Mouse (Mus musculus) retina, adult 2 months (tissue): ENCODE data around the gene Zfp148.
"Not testable (repeated sequence)": the region's sequence is repeated elsewhere in the genome, so short reads cannot be mapped to it uniquely, and the experiment has no call there.

ENCODE experiments used
- DNase-seq: peaks from one replicate; pipeline ENCODE4 v3.0.0-alpha.2; 2012; ENCODE audit warnings: low read depth, low spot score

Zfp148 gene

GRCm38 (mm10) chr16:33461416-33461815 is 80.8 kb downstream of the Zfp148 start:
- DNase-seq = no peak

GRCm38 (mm10) chr16:33464509-33465241 is 84.0 kb downstream of the Zfp148 start:
- DNase-seq = no peak

GRCm38 (mm10) chr16:33465242-33465614 is 84.6 kb downstream of the Zfp148 start:
- DNase-seq = no peak

GRCm38 (mm10) chr16:33467451-33467850 is 86.8 kb downstream of the Zfp148 start:
- DNase-seq = no peak

- no peak for DNase-seq
Measured at GRCm38 (mm10) chr16:33469973-33470372, 89.3 kb downstream of the Zfp148 start.

- DNase-seq = no peak
Measured at GRCm38 (mm10) chr16:33474381-33474780, 93.7 kb downstream of the Zfp148 start.

GRCm38 (mm10) chr16:33479926-33480325 is 99.3 kb downstream of the Zfp148 start:
- DNase-seq = no peak

- no peak for DNase-seq
Measured at GRCm38 (mm10) chr16:33481148-33481547, 100.5 kb downstream of the Zfp148 start.

GRCm38 (mm10) chr16:33482309-33482708 is 101.7 kb downstream of the Zfp148 start:
- no peak for DNase-seq

- DNase-seq = no peak
Measured at GRCm38 (mm10) chr16:33487709-33488108, 107.1 kb downstream of the Zfp148 start.

- no peak for DNase-seq
Measured at GRCm38 (mm10) chr16:33494374-33494773, 113.7 kb downstream of the Zfp148 start.

- no peak for DNase-seq
Measured at GRCm38 (mm10) chr16:33508082-33508481, 127.4 kb downstream of the Zfp148 start.

- DNase-seq = not testable (repeated sequence)
Measured at GRCm38 (mm10) chr16:33509231-33509630, 128.6 kb downstream of the Zfp148 start.

GRCm38 (mm10) chr16:33510856-33511255 is 130.2 kb downstream of the Zfp148 start:
- not testable (repeated sequence) for DNase-seq

GRCm38 (mm10) chr16:33512555-33512954 is 131.9 kb downstream of the Zfp148 start:
- DNase-seq = no peak

GRCm38 (mm10) chr16:33516807-33517565 is 136.3 kb downstream of the Zfp148 start, which contains the start of gene Slc12a8:
Slc12a8 (plus strand) TSS chr16:33517328.
- DNase-seq = no peak

GRCm38 (mm10) chr16:33517627-33518026 is 137.0 kb downstream of the Zfp148 start:
- no peak for DNase-seq

GRCm38 (mm10) chr16:33518236-33518635 is 137.6 kb downstream of the Zfp148 start:
- DNase-seq = no peak

GRCm38 (mm10) chr16:33519916-33520568 is 139.4 kb downstream of the Zfp148 start:
- no peak for DNase-seq

GRCm38 (mm10) chr16:33522516-33522915 is 141.9 kb downstream of the Zfp148 start:
- no peak for DNase-seq

- DNase-seq = no peak
Measured at GRCm38 (mm10) chr16:33523571-33523970, 142.9 kb downstream of the Zfp148 start.
